Mouse (Mus musculus): ENCODE results near the gene Ermp1.

DNA sequence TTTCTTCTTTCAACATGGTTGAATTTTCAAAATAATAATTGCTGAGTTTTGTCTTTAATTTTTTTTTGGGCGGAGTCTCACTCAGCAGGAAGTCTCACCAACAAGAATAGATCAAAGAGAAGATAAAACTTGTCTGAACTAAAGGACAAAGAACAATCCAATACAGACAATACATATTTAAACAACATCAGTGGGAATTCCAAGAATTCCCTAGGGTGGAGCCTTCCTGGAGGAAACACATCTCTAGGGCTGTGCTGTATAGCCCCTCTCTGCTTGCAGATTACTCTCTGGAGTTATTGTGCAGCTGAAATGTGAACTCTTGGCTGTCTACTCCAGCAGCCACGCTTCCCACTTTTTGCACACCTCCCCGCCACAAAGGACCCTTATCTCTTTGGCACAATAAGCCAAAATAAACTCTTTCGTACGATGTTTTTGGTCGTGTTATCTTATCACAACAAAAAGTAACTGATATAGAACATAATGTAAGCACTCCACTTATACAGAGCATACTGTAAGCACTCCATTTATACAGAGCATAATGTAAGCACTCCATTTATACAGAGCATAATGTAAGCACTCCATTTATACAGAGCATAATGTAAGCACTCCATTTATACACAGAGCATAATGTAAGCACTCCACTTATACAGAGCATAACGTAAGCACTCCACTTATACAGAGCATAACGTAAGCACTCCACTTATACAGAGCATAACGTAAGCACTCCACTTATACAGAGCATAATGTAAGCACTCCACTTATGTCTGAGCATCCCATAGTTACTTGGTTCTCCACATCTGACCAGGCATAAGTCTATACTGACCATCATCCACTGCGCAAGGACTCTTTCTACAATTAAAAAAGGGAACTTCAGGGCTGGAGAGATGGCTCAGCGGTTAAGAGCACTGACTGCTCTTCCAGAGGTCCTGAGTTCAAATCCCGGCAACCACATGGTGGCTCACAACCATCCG, 32.3 kb upstream of the Ermp1 start:
- no peak for TF ChIP-seq CTCF (IDR thresholded peaks at IDR 0.05; ENCODE audit: insufficient read depth, low read depth, low read length)
- TF ChIP-seq POLR2A (IDR thresholded peaks at IDR 0.05; ENCODE audit: insufficient read depth, low read depth, low read length): no peak

Data from olfactory bulb, adult 2 months (tissue).